Mouse (Mus musculus): ENCODE measurements around the gene Cfap61. TPM values are rescaled to one million over a fixed set of nuclear protein-coding genes. Genes with fewer than 3 reads are reported as not detected.

Cfap61 gene
- polyA plus RNA-seq, 1 experiment, result not detected

GRCm38 (mm10) chr2:146083326-146083871 lies 148.8 kb downstream of the Cfap61 start:
- no peak for DNase-seq (ENCODE audit: low spot score)

DNA sequence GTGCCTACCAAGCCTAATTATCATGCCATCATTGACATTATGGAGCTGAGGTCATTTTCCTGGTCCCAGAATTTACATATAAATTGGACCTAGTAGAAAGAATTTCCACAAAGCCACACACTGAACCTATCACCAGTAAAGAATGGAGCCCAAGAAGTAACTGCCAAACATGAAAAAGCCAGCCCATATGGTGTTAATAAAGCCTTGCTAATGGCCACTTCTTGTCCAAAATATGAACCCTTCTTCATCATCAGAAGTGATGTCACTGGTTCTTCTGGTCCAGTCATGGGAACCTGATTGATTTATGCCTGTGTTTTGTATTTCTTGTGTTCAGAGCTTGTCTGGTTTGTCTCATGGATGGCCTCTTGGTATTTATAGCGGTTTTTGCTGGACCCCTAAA lies 152.8 kb downstream of the Cfap61 start:
- DNase-seq (ENCODE audit: low spot score), result no peak

- DNase-seq (ENCODE audit: low spot score), result no peak
Measured at GRCm38 (mm10) chr2:146089157-146089692, 154.6 kb downstream of the Cfap61 start.

DNA sequence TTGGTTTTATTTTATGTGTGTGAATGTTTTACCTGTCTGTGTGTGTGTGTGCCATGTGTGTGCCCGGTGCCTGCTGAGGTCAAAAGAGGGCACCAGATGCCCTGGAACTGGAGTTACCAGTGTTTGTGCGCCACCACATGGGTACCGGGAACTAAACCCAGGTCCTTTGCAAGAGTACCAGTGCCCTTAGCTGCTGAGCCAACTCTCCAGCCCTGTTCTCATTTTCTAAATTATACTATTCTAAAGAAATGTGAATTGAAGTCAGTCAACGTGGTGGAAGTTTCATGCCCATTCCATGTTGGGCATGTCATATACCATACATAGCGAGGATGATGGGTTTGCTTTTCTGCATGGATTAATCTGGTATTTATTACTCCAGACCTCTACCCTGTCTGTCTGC lies 162.9 kb downstream of the Cfap61 start:
- no peak for DNase-seq (ENCODE audit: low spot score)

GRCm38 (mm10) chr2:146098853-146099717 lies 164.5 kb downstream of the Cfap61 start:
- DNase-seq (ENCODE audit: low spot score), result no peak

GRCm38 (mm10) chr2:146099838-146100237 lies 165.3 kb downstream of the Cfap61 start:
- no peak for DNase-seq (ENCODE audit: low spot score)

- no peak for DNase-seq (ENCODE audit: low spot score)
Measured at GRCm38 (mm10) chr2:146100489-146101060, 166.0 kb downstream of the Cfap61 start.

DNA sequence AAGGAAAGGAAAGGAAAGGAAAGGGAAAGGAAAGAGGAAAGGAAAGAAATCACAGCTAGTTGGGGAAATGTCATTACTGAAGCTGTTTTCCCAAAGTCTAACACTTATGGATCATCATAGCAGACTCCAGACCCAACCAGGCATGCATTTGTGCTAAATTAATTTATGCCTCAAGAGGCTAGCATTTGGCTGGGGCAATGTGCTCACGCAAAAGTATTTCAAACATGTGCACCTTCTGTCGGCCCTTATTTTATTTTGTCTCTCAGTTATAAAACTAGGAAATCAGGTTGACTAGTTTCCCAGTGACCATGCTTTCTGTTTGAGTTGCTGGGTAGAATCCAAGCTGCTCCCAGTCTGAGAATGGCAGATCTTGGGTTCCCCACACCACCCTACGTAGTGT lies 168.0 kb downstream of the Cfap61 start:
- DNase-seq (ENCODE audit: low spot score), result no peak

GRCm38 (mm10) chr2:146105341-146105740 lies 170.8 kb downstream of the Cfap61 start:
- no peak for DNase-seq (ENCODE audit: low spot score)

DNA sequence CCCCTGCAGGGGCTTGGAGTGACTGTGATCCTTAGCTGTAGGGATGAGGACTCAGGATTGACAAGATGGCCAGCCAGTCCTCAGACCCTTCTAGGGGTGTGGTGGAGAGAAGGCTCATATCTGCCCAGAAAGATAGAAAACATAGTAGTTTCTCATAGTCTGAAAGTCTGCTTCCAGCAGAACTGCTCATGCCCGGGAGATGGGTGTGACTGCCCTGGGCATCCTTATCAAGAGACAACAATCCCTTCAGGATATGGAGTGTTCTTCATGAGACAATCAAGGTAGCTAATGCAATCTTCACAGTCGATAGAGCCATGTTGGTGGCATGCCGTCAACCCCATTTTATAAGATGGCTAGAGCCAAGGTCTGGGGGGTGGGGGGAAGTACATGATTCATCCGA lies 173.4 kb downstream of the Cfap61 start:
- DNase-seq (ENCODE audit: low spot score), result no peak

- no peak for DNase-seq (ENCODE audit: low spot score)
Measured at GRCm38 (mm10) chr2:146109921-146110320, 175.3 kb downstream of the Cfap61 start.

DNA sequence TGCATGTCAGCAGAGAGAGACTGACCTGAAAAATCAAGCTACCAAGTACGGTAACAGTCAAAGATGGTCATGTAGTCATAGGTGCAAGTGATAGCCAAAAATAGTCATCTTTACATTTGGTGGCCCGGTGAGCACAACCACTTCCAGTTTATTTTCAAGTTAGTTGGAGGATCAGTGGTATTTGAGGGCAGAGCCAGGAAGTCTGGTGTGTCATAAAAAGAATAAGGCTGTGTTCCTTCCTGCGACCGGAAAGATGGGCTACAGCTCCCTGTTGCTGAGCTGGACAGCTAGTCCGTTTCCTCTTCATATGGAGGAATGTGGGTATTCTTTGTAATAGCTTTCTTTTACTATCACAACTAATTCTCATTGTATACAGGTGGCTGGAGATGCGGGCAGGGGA lies 181.7 kb downstream of the Cfap61 start:
- DNase-seq (ENCODE audit: low spot score), result no peak

DNA sequence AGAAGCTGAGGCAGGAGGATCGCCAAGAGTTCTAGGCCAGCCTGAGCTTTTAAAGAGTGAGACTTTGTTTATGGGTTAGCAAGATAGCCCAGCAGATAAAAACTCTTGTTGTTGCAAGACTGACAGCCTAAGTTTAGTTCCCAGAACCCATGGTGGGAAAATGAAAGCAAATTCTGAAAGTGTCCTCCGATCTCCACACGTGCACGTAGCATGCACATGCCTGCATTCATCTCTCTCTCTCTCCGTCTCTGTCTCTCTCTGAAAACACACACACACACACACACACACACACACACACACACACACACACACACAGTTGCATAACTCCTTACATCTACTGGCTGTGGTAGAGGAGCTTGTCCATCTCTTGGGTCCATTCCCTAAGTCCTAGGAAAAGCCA lies 182.1 kb downstream of the Cfap61 start:
- DNase-seq (ENCODE audit: low spot score), result no peak

GRCm38 (mm10) chr2:146117191-146117914 lies 182.8 kb downstream of the Cfap61 start:
- DNase-seq (ENCODE audit: low spot score), result no peak

GRCm38 (mm10) chr2:146117915-146118403 lies 183.4 kb downstream of the Cfap61 start:
- DNase-seq (ENCODE audit: low spot score), result no peak

GRCm38 (mm10) chr2:146121551-146121950 lies 187.0 kb downstream of the Cfap61 start:
- DNase-seq (ENCODE audit: low spot score), result no peak

DNA sequence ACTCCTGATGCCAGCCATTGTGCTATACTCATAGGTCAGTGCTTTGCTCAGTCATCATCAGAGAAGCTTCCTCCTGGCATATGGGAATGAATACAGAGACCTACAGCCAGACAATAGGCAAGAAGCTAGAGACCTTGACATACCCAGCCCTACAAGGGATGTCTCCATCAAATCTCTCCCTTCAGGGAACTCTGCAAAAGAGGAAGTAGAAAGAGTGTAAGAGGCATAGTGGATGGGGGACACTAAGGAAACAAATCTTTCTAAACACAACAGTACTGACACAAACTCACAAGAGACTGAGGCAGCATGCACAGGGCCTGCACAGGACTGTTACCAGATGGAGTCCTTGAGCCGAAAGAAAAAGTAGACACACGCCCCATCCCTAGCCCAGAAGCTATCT lies 190.5 kb downstream of the Cfap61 start:
- no peak for DNase-seq (ENCODE audit: low spot score)

GRCm38 (mm10) chr2:146128622-146129021 lies 194.0 kb downstream of the Cfap61 start:
- DNase-seq (ENCODE audit: low spot score), result no peak

GRCm38 (mm10) chr2:146130514-146130913 lies 195.9 kb downstream of the Cfap61 start:
- DNase-seq (ENCODE audit: low spot score), result no peak

- DNase-seq (ENCODE audit: low spot score), result no peak
Measured at GRCm38 (mm10) chr2:146134275-146134674, 199.7 kb downstream of the Cfap61 start.

- DNase-seq (ENCODE audit: low spot score), result no peak
Measured at GRCm38 (mm10) chr2:146140711-146141110, 206.1 kb downstream of the Cfap61 start.

DNA sequence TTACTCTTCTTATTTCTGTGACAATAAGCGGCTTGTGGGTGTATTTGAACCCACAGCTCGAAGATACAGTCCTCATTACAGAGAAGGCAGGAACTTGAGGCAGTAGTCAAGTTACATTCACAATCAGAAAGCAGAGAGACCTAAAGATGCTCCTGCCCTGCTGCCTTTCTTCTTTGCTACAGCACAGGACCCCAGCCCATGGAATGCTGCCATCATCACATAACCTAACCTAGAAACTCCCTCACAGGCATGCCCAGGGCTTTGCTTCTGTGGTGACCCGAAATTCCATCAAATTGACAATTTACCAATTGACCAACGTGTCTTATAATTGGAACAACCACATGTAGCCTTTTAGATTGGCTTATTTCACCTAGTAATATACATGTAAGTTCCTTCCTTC lies 212.7 kb downstream of the Cfap61 start:
- no peak for DNase-seq (ENCODE audit: low spot score)

All from urinary bladder, adult 2 months (tissue).